In the genomic region with DNA sequence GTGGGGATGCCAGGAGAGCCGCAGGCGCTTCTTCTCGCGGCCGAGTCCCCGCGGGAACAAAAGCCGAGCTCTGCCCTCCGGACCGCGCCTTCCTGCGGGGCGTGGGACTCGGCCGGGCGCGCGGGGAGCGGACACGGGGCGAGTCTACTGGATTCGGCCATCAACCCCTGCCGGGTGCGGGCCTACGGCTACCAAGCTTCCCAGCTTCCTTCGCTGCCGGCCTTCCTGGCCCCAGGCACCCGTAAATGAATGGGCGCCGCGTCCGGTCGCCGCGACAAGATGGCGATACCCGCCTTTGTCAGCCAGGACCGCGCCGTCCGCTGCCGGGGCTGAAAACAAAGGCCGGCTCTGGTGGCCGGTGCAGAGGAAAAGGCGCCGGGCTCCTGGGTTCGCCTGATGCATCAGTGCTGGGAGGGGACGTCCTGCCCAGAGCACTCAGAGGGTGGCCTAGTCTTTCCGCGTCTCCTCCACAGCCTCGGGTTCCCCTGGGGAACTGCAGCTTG, we compare ENCODE assay signal across 8 mouse cellular contexts. TPM values are rescaled to one million over a fixed set of nuclear protein-coding genes. Genes with fewer than 3 reads are reported as not detected.
A peak's percentile ranks its signal among the peaks of the same experiment; 100 is the strongest.
DNase-seq lines count a peak whose midpoint lies in the region; ATAC-seq and TF ChIP-seq lines count a peak whose summit lies in the region.

No protein-coding gene starts in this region.

- TF ChIP-seq EP300 in lung, postnatal 0 days (IDR thresholded peaks at IDR 0.05): no peak

- TF ChIP-seq CTCF in lung, postnatal 0 days (IDR thresholded peaks at IDR 0.05): no peak

- no peaks in the 10 kb centered on the region for H3K27me3 ChIP-seq in heart, embryonic 16.5 days (ENCODE audit: control insufficient read depth, insufficient read depth, low read length)
- H3K27me3 ChIP-seq in lung, postnatal 0 days (replicated peaks; ENCODE audit: insufficient read depth, low read length): no peaks in the 10 kb centered on the region

- H3K4me1 ChIP-seq in heart, embryonic 16.5 days (ENCODE audit: control insufficient read depth, insufficient read depth, low read length): peaks cover 50% of the 10 kb centered on the region
- peaks cover 37% of the 10 kb centered on the region for H3K4me1 ChIP-seq in lung, postnatal 0 days (ENCODE audit: insufficient read depth, low read depth, low read length)

- ATAC-seq in CD4-positive, CD25-positive, alpha-beta regulatory T cell, adult 4 months: peak; percentile 62
- ATAC-seq in erythroblast, adult 5-6 weeks (replicated peaks; ENCODE audit: low FRiP score, poor library complexity, severe bottlenecking): peak; percentile 49
- no peak for ATAC-seq in heart, embryonic 16.5 days (replicated peaks; ENCODE audit: extremely low read depth, insufficient read depth, low FRiP score)
- ATAC-seq in lung, postnatal 0 days: no peak

- peak overlapping the region; percentile 86 for H3K4me2 ChIP-seq in heart, embryonic 16.5 days (ENCODE audit: low read depth, low read length)
- peak overlapping the region; percentile 80 for H3K4me2 ChIP-seq in lung, postnatal 0 days (replicated peaks; ENCODE audit: low read depth, low read length)

- peak overlapping the region; percentile 93 for H3K27ac ChIP-seq in heart, embryonic 16.5 days (ENCODE audit: low read length)
- H3K27ac ChIP-seq in lung, postnatal 0 days (ENCODE audit: low read length): peak overlapping the region; percentile 94

- under 1% methylated on average over 51 of the region's 51 CpGs for WGBS in heart, embryonic 16.5 days
- under 1% methylated on average over 48 of the region's 51 CpGs for WGBS in lung, postnatal 0 days

- no peaks in the 10 kb centered on the region for H3K36me3 ChIP-seq in heart, embryonic 16.5 days (ENCODE audit: control insufficient read depth, insufficient read depth)
- no peaks in the 10 kb centered on the region for H3K36me3 ChIP-seq in lung, postnatal 0 days (ENCODE audit: insufficient read depth, low read length)

- peak overlapping the region; percentile 99 for H3K4me3 ChIP-seq in heart, embryonic 16.5 days (ENCODE audit: low read length)
- H3K4me3 ChIP-seq in lung, postnatal 0 days (ENCODE audit: low read depth, low read length): peak overlapping the region; percentile 99

- DNase-seq in adrenal gland, adult 2 months: peak; percentile 81
- peak; percentile 50 to 76 for DNase-seq in kidney, postnatal 36 days
- DNase-seq in lung, postnatal 0 days (ENCODE audit: low spot score): peak; percentile 76
- peak; percentile 38 for DNase-seq in right cerebral cortex, adult 18-20 months
- DNase-seq in urinary bladder, postnatal 36 days (ENCODE audit: low spot score in 2 of 2): peak; percentile 44 to 51

- H3K9ac ChIP-seq in heart, embryonic 16.5 days (ENCODE audit: low read length): peak overlapping the region; percentile 100
- peak overlapping the region; percentile 99 for H3K9ac ChIP-seq in lung, postnatal 0 days (replicated peaks; ENCODE audit: low read depth)

- no peaks in the 10 kb centered on the region for H3K9me3 ChIP-seq in heart, embryonic 16.5 days (replicated peaks; ENCODE audit: control insufficient read depth, low read length)
- H3K9me3 ChIP-seq in lung, postnatal 0 days (ENCODE audit: low read length): no peaks in the 10 kb centered on the region

RNA-seq across cellular contexts. Expression of gene Gnb1, which starts 1.0 kb away (rescaled TPM):
- polyA plus RNA-seq in CD4-positive, CD25-positive, alpha-beta regulatory T cell, adult 4 months (2017; shearing (Covaris generic)): 100 to 1,000 TPM; 291 TPM
- total RNA-seq in adrenal gland, adult 2 months (2021): 100 to 1,000 TPM; 445 to 452 TPM
- polyA plus RNA-seq in adrenal gland, adult 2 months (2012; rRNA removed): 353 and 354 TPM in 2 replicates
- total RNA-seq in erythroblast, adult 5-6 weeks (2015; ENCODE audit: low replicate concordance): 42.4 and 62.8 TPM in 2 replicates
- total RNA-seq in erythroblast, adult 5-6 weeks (2017; ENCODE audit: low replicate concordance): 18.8 and 34.2 TPM in 2 replicates
- 316 and 336 TPM in 2 replicates for polyA plus RNA-seq in heart, embryonic 16.5 days (2015; fragmentation: Nextera tagmentation; extraction: Ambion mirVana)
- 445 and 452 TPM in 2 replicates for polyA plus RNA-seq in lung, postnatal 0 days (2015; fragmentation: Nextera tagmentation; extraction: Ambion mirVana)

RNA-seq across cellular contexts. Expression of gene Tmem52, which starts 23.3 kb away (rescaled TPM):
- polyA plus RNA-seq in CD4-positive, CD25-positive, alpha-beta regulatory T cell, adult 4 months (2017; shearing (Covaris generic)): not detected
- total RNA-seq in adrenal gland, adult 2 months (2021): 10 to 100 TPM in 1 of 2 experiments, 1 to 10 TPM in 1; 7.5 to 13.1 TPM
- 79.1 and 189 TPM in 2 replicates for polyA plus RNA-seq in adrenal gland, adult 2 months (2012; rRNA removed)
- not detected in 2 replicates for total RNA-seq in erythroblast, adult 5-6 weeks (2015; ENCODE audit: low replicate concordance)
- not detected in 2 replicates for total RNA-seq in erythroblast, adult 5-6 weeks (2017; ENCODE audit: low replicate concordance)
- not detected in 2 replicates for polyA plus RNA-seq in heart, embryonic 16.5 days (2015; fragmentation: Nextera tagmentation; extraction: Ambion mirVana)
- polyA plus RNA-seq in lung, postnatal 0 days (2015; fragmentation: Nextera tagmentation; extraction: Ambion mirVana): 1.6 and 2.1 TPM in 2 replicates

Comparison
In these comparisons a context has a peak if more than half of its experiments do, and no peak if none do; other contexts are left out.
1. ATAC-seq: peak in CD4-positive, CD25-positive, alpha-beta regulatory T cell, adult 4 months (single experiment) and erythroblast, adult 5-6 weeks (single experiment); none in heart, embryonic 16.5 days (single experiment) and lung, postnatal 0 days (single experiment).
2. RNA of gene Tmem52, which starts 23.3 kb away (polyA plus RNA-seq): 79.1 to 189 TPM in adrenal gland, adult 2 months; 1.6 to 2.1 TPM in lung, postnatal 0 days, not detected in CD4-positive, CD25-positive, alpha-beta regulatory T cell, adult 4 months and not detected in heart, embryonic 16.5 days; every median in the first group is over 10 times any median in the second.
3. Peak in every context shown above with its lines, with median percentiles within 50 percentile points of each other: DNase-seq.